Mouse (Mus musculus) embryonic facial prominence, embryonic 14.5 days (tissue): Measurements from ENCODE around the gene 1700016C15Rik. TPM values are rescaled to one million over a fixed set of nuclear protein-coding genes. Genes with fewer than 3 reads are reported as not detected.

Experiments
- ATAC-seq: fragments of 200-750 bp; cut with Nextera tagmentation; 2 replicates; pipeline ENCODE4 v1.8.0; 2017; ENCODE audit warnings: low read depth, moderate number of reproducible peaks, moderate TSS enrichment
- DNase-seq: peaks from one replicate; pipeline ENCODE4 v3.0.0-alpha.2; 2015; ENCODE audit warnings: low spot score
- H3K27ac ChIP-seq: fragments of 300-500 bp; sonication (generic); replicated peaks from 2 replicates; pipeline ENCODE4 v1.5.1; 2014; ENCODE audit warnings: low read depth, mild to moderate bottlenecking, low read length, moderate library complexity
- H3K27me3 ChIP-seq: fragments of 300-500 bp; sonication (generic); replicated peaks from 2 replicates; pipeline ENCODE4 v1.6.1; 2014; ENCODE audit warnings: low read length; ENCODE audit not compliant: control insufficient read depth, insufficient read depth
- H3K36me3 ChIP-seq: fragments of 300-500 bp; sonication (generic); 2 replicates; pipeline ENCODE4 v1.6.1; 2014; ENCODE audit warnings: low read length, mixed read lengths; ENCODE audit not compliant: control insufficient read depth, insufficient read depth
- H3K4me1 ChIP-seq: fragments of 300-500 bp; sonication (generic); 2 replicates; pipeline ENCODE4 v1.6.1; 2014; ENCODE audit warnings: antibody characterized with exemption, low read length; ENCODE audit not compliant: control insufficient read depth, insufficient read depth
- H3K4me2 ChIP-seq: fragments of 300-500 bp; sonication (generic); 2 replicates; pipeline ENCODE4 v1.6.1; 2014; ENCODE audit warnings: low read depth, mild to moderate bottlenecking, low read length, moderate library complexity, mixed read lengths
- H3K4me3 ChIP-seq: fragments of 300-500 bp; sonication (generic); 2 replicates; pipeline ENCODE4 v1.5.1; 2014; ENCODE audit warnings: low read depth, mild to moderate bottlenecking, low read length
- H3K9ac ChIP-seq: fragments of 300-500 bp; sonication (generic); 2 replicates; pipeline ENCODE4 v1.6.1; 2014; ENCODE audit warnings: low read depth, mild to moderate bottlenecking, low read length, moderate library complexity, mixed read lengths
- H3K9me3 ChIP-seq: fragments of 300-500 bp; sonication (generic); 2 replicates; pipeline ENCODE4 v1.6.1; 2016; ENCODE audit warnings: low read length; ENCODE audit not compliant: control insufficient read depth
- WGBS: fragments of 180-500 bp; shearing (Covaris S2); extraction: QIAGEN DNeasy Blood & Tissue Kit; methylation state at CpG from one replicate; pipeline ENCODE4 v1.1.7; 2014; 5-methylcytosine and 5-hydroxymethylcytosine counted together
- polyA plus RNA-seq: library from polyadenylated mRNA; unstranded; fragments of >200 nt; fragmentation: Nextera tagmentation; extraction: Ambion mirVana; gene quantifications from 2 replicates; pipeline ENCODE4 v1.2.1, GENCODE M21; 2014

The 1700016C15Rik gene
- 0.24 TPM in 1 of 2 replicates, not detected in the other for polyA plus RNA-seq

DNA sequence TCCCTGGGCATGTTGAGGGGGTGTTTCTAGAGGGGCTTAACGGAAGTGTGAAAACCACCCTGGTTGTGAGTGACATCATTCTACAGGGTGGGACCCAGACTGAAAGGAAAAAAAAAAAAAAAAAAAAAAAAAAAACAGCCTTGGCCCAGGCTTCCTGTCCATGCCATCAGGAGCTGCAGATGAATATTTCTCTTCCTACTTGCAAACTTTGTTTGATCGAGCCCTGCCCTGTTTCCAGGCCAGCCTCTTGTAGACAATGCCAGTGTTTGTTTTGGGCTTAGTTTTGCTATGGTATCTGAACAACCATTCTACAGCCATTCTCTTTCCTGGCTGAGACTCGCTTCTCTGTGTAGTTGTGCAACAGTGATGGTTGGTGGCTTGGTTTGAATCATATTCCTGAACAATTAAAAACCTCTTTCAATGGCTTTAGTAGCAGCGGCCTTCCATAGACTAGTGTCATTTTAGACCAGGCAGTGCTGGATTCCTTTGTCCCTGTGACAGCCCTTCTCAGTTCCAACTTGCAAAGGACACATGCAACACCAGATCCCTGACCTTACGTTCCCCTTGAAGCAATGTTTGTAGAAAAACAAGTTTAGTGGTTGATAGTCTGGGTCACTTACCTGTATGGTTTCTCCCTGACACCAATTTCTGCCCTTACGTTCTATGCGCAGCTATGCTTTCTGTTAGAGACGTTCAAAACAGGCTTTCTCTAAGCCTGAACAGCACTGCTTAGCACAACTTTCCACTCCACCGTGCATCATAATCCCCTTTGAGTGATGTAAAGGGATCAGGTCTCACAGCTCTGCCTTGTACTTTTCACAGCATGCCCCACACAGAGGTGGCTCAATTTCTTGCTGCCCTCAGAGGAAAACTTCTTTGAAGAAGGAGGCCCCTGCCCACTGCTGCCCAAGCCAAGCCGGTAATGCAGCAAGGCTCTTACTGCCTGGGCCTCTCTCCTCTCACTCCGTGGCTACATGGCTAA is at the start of gene 1700016C15Rik:
TSS of gene 1700016C15Rik (plus strand) at position 772 of the 982 bp plus-strand sequence.
- 59% methylated on average over 11 of the region's 11 CpGs for WGBS
- Histone ChIP-seq H3K27ac (0 out of 2 replicates have a peak within 1 kb of the TSS, but pooled peaks have one; percentile 5), H3K4me1 (no peaks in the 10 kb centered on the region), H3K27me3 (no peaks in the 10 kb centered on the region), H3K4me2 (no peak within 1 kb of the TSS), H3K9me3 (peaks cover 8% of the 10 kb centered on the region; the same call in 1 of the 2 replicates), H3K36me3 (no peaks in the 10 kb centered on the region), H3K9ac (no peak within 1 kb of the TSS), H3K4me3 (no peak within 1 kb of the TSS)
- peak; percentile 65 for DNase-seq
- peak; percentile 88 for ATAC-seq

DNA sequence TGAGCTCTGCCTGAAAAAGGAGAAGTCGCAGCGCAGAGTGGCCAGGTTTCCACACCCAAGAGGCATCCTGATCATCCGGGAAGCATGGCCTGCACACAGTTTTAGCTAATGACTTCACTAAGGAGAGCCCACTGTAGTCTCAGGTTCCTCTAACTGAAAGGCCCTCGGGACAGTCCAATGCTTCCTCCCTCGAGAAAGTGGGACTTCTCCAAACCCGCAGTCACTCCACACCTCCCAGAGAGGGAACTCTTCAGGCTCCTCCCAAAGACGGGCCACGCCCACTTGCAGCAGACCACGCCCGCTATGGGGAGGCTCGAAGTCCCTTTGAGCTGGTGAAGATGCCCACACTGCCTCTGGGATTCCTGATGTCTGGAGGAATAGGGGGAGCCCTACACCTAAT is 48.4 kb upstream of the 1700016C15Rik start:
- WGBS: 75% methylated on average over 11 of the region's 11 CpGs
- ATAC-seq: no peak
- H3K4me1 ChIP-seq: peaks cover 5% of the 10 kb centered on the region; the same call in 1 of the 2 replicates

GRCm38 (mm10) chr1:177683931-177684836 is 45.4 kb upstream of the 1700016C15Rik start:
- H3K4me2 ChIP-seq: peak overlapping the region; percentile 11; the same call in 1 of the 2 replicates

More for the DNA sequence above, 48.4 kb upstream of the 1700016C15Rik start:
- no peaks in the 10 kb centered on the region for H3K27me3 ChIP-seq
- H3K9ac ChIP-seq: no peak overlapping the region
- H3K27ac ChIP-seq: no peak overlapping the region
- no peak overlapping the region for H3K4me3 ChIP-seq
- H3K36me3 ChIP-seq: no peaks in the 10 kb centered on the region
- H3K9me3 ChIP-seq: no peaks in the 10 kb centered on the region
- no peak for DNase-seq
- H3K4me2 ChIP-seq: no peak overlapping the region

GRCm38 (mm10) chr1:177684901-177685300 is 44.7 kb upstream of the 1700016C15Rik start:
- DNase-seq: peak; percentile 72
- Histone ChIP-seq H3K27ac (no peak overlapping the region), H3K27me3 (no peaks in the 10 kb centered on the region), H3K9me3 (no peaks in the 10 kb centered on the region), H3K4me3 (no peak overlapping the region), H3K4me2 (no peak overlapping the region), H3K4me1 (peaks cover 5% of the 10 kb centered on the region; the same call in 1 of the 2 replicates), H3K9ac (no peak overlapping the region), H3K36me3 (no peaks in the 10 kb centered on the region)
- ATAC-seq: no peak; the same call in 1 of the 2 replicates
- WGBS: 11% methylated on average over 3 of the region's 3 CpGs

More at GRCm38 (mm10) chr1:177683931-177684836, 45.4 kb upstream of the 1700016C15Rik start:
- H3K4me1 ChIP-seq: peaks cover 5% of the 10 kb centered on the region; the same call in 1 of the 2 replicates
- peak; percentile 26 for DNase-seq
- peak overlapping the region; percentile 6; the same call in 1 of the 2 replicates for H3K9ac ChIP-seq
- ATAC-seq: no peak
- WGBS: 42% methylated on average over 18 of the region's 18 CpGs
- no peaks in the 10 kb centered on the region for H3K36me3 ChIP-seq
- H3K4me3 ChIP-seq: no peak overlapping the region
- H3K9me3 ChIP-seq: no peaks in the 10 kb centered on the region
- no peak overlapping the region for H3K27ac ChIP-seq
- H3K27me3 ChIP-seq: no peaks in the 10 kb centered on the region

DNA sequence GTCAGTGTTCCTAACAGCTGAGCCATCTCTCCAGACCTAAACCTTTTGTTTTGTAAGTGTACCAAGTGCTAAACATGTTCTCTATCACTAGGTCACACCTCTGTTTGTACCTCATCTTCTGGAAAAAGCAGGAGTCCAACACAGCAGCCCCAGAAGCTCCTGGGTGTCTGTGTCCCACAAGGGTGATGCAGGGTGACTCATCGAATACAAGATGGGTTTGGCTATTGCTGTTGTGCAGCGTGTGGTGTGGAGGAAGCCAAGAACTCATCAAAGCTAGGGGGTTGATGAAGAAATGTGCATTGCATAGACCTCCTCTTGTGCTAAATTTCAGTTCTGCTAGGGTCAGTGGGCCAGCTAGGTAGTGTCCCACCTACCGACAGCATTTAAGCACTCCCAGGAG is 43.5 kb upstream of the 1700016C15Rik start:
- H3K4me2 ChIP-seq: no peak overlapping the region
- no peak overlapping the region for H3K9ac ChIP-seq
- ATAC-seq: no peak
- H3K4me1 ChIP-seq: peaks cover 5% of the 10 kb centered on the region; the same call in 1 of the 2 replicates
- no peak overlapping the region for H3K27ac ChIP-seq
- H3K9me3 ChIP-seq: no peaks in the 10 kb centered on the region
- H3K4me3 ChIP-seq: no peak overlapping the region
- 79% methylated on average over 3 of the region's 3 CpGs for WGBS
- DNase-seq: no peak
- H3K27me3 ChIP-seq: no peaks in the 10 kb centered on the region
- no peaks in the 10 kb centered on the region for H3K36me3 ChIP-seq

- DNase-seq (no peak), ATAC-seq (no peak)
- no peaks in the 10 kb centered on the region for H3K36me3 ChIP-seq
- peaks cover 5% of the 10 kb centered on the region; the same call in 1 of the 2 replicates for H3K4me1 ChIP-seq
- no peak overlapping the region for H3K4me2 ChIP-seq
- H3K9ac ChIP-seq: no peak overlapping the region
- no peaks in the 10 kb centered on the region for H3K9me3 ChIP-seq
- WGBS: 86% methylated on average over 5 of the region's 5 CpGs
- H3K27me3 ChIP-seq: no peaks in the 10 kb centered on the region
- no peak overlapping the region for H3K4me3 ChIP-seq
- H3K27ac ChIP-seq: no peak overlapping the region
These were observed 42.6 kb upstream of the 1700016C15Rik start for GRCm38 (mm10) chr1:177686982-177687381.

DNA sequence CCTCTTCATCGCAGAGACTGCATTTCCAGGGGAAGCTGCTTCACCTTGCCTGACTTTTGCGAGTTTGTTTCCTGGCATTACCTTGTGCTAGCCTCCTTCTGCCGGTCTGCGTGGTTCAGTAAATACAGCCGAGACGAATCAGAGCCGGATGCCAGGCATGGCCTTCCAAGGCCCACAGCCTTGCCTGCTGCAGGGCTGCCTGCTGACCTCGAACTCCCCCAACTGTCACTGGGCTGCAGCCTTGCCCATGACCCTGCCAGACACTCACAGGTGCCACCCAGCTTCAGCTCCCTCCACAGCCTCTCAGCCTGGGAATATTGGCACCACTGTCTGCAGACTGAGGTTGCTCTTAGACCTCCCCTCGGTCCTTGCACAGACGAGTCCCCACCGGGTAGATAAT is 37.1 kb upstream of the 1700016C15Rik start:
- no peak for DNase-seq
- Histone ChIP-seq H3K4me1 (no peaks in the 10 kb centered on the region; the same call in 1 of the 2 replicates), H3K4me3 (no peak overlapping the region), H3K36me3 (no peaks in the 10 kb centered on the region), H3K27me3 (no peaks in the 10 kb centered on the region), H3K9ac (no peak overlapping the region), H3K27ac (no peak overlapping the region), H3K4me2 (no peak overlapping the region), H3K9me3 (no peaks in the 10 kb centered on the region)
- ATAC-seq: no peak
- 55% methylated on average over 11 of the region's 11 CpGs for WGBS
